Mouse (Mus musculus): ENCODE data around the gene Myrfl. TPM values are rescaled to one million over a fixed set of nuclear protein-coding genes. Genes with fewer than 3 reads are reported as not detected.

Gene Myrfl
- total RNA-seq, 2 experiments from 2014 or later = 0.17 to 0.37 TPM

GRCm38 (mm10) chr10:116761476-116762068 lies 135.1 kb downstream of the Myrfl start:
- no peak for DNase-seq (ENCODE audit: low spot score in 2 of 2)

DNA sequence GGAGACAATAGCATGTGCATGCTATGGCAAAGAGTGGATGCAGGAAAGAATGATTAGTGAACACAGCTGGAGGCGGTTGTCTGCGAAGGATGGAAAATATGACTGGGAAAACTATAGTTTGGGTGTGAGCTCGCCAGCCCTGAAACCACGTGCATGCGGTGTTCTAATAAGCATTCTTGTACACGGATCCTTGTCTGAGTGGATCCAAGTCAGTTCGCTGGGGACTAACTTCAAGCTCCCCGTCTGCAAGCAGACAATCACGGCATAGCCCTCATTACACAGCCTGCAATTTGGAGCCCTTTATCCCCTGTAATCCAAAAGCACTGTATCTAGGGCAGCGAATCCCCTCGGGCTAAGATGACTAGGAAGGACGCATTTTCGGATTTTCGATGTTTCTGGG lies 136.2 kb downstream of the Myrfl start:
- DNase-seq (ENCODE audit: low spot score in 2 of 2) = no peak

- DNase-seq (ENCODE audit: low spot score in 2 of 2) = no peak
Measured at GRCm38 (mm10) chr10:116759816-116760215, 136.9 kb downstream of the Myrfl start.

- no peak for DNase-seq (ENCODE audit: low spot score in 2 of 2)
Measured at GRCm38 (mm10) chr10:116755881-116756581, 140.7 kb downstream of the Myrfl start.

- DNase-seq (ENCODE audit: low spot score in 2 of 2) = no peak
Measured at GRCm38 (mm10) chr10:116754940-116755339, 141.8 kb downstream of the Myrfl start.

DNA sequence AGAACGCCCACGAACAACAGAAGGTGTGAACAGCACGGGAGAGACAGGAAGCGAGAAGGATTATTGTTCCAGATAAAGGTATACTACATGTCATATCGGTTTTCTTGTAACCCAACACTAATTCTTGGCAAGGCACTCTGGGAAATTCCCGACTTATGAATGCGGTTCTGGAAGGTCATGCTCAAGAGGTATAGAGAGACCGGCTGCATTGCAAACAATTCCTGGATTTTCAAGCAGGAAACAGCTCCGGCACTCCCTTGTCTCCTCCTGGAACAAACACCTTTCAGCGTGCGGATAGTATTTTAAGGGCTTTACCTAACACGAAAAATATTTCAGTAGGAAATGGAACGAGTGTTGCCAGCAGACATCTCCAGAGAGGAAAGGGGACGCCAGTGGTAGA lies 145.8 kb downstream of the Myrfl start:
- no peak for DNase-seq (ENCODE audit: low spot score in 2 of 2)

DNA sequence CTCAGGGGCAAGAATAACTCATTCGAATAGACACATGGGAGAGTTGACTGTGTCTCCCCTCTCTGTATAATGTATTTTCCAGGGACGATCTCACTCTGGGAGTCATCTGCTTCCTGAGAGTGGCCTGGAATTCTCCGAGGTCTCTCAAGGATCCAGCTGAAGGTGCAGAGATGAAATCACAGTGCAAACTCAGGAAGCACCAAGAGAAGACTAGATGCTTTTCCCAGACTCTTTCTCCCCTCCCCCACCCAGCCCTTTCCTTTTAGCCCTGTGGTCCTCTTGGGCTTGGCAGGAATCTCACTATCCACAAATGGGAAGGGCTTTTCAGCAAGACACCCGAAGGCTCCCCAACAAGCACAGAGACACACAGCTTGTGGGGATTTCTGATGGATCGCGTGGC lies 146.7 kb downstream of the Myrfl start:
- DNase-seq (ENCODE audit: low spot score in 2 of 2) = no peak

- no peak for DNase-seq (ENCODE audit: low spot score in 2 of 2)
Measured at GRCm38 (mm10) chr10:116748681-116749080, 148.0 kb downstream of the Myrfl start.

DNA sequence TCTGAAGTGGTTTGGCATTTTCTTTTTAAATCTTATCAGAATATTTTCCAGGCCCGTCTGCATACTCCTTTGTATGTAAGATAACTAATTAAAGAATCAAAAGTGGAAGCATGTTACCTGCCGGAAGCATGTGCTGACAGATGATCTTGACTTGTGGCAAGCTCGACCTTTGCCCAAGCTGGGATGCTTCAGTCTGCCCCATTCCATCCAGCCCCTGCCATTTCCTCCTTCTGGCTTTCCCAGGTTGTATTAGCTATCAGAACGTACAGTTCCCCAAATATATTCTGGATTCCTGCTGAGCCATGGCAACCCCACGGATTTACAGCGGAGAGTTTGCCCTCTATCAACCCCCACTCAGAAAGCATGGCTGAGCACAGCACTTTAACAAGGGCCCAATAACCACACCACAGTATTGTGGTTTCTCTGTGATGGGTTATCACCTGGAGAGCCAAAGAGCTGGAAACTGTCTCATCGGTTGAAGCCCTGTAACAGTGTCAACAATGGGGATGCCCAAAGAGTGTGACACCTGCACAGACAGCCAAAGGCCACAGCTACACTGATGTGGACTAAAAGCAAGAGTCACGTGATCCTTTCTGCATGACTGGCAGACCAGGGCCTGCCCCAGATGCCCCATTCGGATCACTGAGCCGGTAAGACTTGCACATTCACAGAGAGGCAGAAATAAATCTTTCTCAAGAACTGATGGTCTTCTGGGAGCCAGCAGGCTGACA lies 150.3 kb downstream of the Myrfl start:
- no peak for DNase-seq (ENCODE audit: low spot score in 2 of 2)

- no peak for DNase-seq (ENCODE audit: low spot score in 2 of 2)
Measured at GRCm38 (mm10) chr10:116742696-116743095, 154.0 kb downstream of the Myrfl start.

DNA sequence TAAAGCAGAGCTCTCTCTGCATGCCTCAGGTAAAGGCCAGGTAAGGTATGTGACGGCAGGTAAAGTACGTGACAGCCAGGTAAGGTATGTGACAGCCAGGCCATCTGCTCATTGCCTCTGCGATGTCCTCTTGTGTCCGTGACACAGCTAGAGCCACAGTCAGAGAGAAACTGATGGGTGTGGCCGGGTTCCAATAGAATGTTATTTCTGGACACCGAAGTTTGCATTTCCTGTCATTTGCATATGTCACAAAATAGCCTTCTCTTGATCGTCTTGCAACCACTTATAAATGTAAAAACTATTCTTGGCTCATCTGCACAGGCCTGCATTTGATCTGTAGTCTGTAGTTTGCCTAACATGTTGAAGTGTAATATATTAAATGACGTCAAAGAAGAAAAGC lies 154.5 kb downstream of the Myrfl start:
- no peak for DNase-seq (ENCODE audit: low spot score in 2 of 2)

GRCm38 (mm10) chr10:116741343-116741742 lies 155.4 kb downstream of the Myrfl start:
- no peak for DNase-seq (ENCODE audit: low spot score in 2 of 2)

DNA sequence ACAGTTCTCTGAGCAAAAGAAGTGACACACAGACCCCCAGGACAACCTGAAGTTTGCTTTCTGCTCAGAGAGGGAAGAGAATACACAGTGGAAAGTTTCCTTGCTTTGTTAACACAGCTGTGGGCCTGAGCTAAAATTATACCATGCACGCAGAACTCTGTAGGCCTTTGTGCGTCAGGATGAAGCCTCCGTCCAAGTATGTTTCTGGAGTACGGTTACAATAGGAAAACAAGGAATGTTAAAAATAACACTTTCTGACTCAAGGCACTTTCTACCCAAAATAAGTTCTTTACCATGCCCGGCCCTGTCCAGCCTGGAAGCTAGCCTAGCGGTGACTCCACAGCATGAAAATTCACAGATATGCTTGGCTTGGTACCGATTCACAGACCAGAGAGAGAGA lies 156.6 kb downstream of the Myrfl start:
- no peak for DNase-seq (ENCODE audit: low spot score in 2 of 2)

DNA sequence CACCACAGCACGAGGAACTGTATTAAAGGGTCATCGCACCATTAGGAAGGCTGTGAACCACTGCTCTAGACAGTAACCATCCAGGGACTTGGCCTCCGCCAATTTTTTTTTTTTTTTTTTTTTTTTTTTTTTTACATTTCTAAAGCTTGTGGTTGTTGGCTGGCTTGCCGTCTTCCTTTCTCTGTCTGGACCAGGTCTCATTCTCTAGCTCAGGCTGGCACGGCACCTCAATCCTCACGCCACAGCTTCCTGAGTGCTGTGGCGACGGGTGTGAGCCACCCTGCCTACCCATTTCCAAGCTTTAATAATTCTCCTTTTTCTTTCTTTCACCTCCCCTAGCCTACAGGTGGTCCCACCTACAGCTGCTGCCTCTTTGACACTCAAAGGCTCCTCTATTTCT lies 158.2 kb downstream of the Myrfl start:
- DNase-seq (ENCODE audit: low spot score in 2 of 2) = no peak

- no peak for DNase-seq (ENCODE audit: low spot score in 2 of 2)
Measured at GRCm38 (mm10) chr10:116735607-116736006, 161.1 kb downstream of the Myrfl start.

- no peak for DNase-seq (ENCODE audit: low spot score in 2 of 2)
Measured at GRCm38 (mm10) chr10:116733651-116734050, 163.1 kb downstream of the Myrfl start.

GRCm38 (mm10) chr10:116730033-116730652 lies 166.6 kb downstream of the Myrfl start:
- no peak for DNase-seq (ENCODE audit: low spot score in 2 of 2)

GRCm38 (mm10) chr10:116728860-116729259 lies 167.9 kb downstream of the Myrfl start:
- no peak for DNase-seq (ENCODE audit: low spot score in 2 of 2)

GRCm38 (mm10) chr10:116727702-116728298 lies 168.9 kb downstream of the Myrfl start:
- no peak for DNase-seq (ENCODE audit: low spot score in 2 of 2)
